In the genomic region with DNA sequence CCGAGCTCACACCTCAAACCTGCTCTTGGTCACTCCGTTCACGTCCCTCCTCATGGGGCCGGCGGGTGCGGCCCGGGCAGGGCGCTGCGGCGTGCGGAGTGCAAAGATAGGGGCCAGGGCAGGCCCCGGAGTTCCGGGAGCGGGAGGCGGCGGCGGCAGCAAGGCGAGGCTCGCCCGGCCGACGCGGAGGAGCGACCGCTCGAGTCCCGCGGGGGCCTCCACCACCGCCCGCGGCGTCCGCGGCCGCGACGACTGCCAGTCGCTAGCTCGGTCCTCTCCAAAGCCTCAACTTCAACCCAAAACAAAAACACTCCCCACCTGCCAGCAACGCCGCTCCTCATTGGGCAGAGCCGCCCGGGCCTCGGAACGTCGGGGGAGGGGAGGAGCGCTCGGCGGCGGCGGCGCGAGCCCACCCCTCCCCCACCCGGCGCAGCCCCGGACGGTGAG, we compare ENCODE assay signal across 7 mouse cellular contexts. TPM values are rescaled to one million over a fixed set of nuclear protein-coding genes. Genes with fewer than 3 reads are reported as not detected.
DNase-seq lines count a peak whose midpoint lies in the region; ATAC-seq and TF ChIP-seq lines count a peak whose summit lies in the region.

No protein-coding gene starts in this region.

- H3K36me3 ChIP-seq in embryonic facial prominence, embryonic 11.5 days (replicated peaks; ENCODE audit: control insufficient read depth, insufficient read depth, low read depth, low read length): no peaks in the 10 kb centered on the region
- H3K36me3 ChIP-seq in kidney, adult 2 months (ENCODE audit: control insufficient read depth, insufficient read depth, low read length): no peaks in the 10 kb centered on the region
- peaks cover 2% of the 10 kb centered on the region for H3K36me3 ChIP-seq in limb, embryonic 12.5 days
- H3K36me3 ChIP-seq in midbrain, embryonic 15.5 days (replicated peaks): no peaks in the 10 kb centered on the region; the same call in 1 of the 2 replicates
- H3K36me3 ChIP-seq in spleen, adult 2 months (ENCODE audit: control insufficient read depth, insufficient read depth, low read length): peaks cover 2% of the 10 kb centered on the region; the same call in 1 of the 2 replicates

- no peaks in the 10 kb centered on the region for H3K9me3 ChIP-seq in embryonic facial prominence, embryonic 11.5 days (replicated peaks; ENCODE audit: control insufficient read depth, low read length)
- no peaks in the 10 kb centered on the region for H3K9me3 ChIP-seq in limb, embryonic 12.5 days
- no peaks in the 10 kb centered on the region for H3K9me3 ChIP-seq in midbrain, embryonic 15.5 days

- no peak for TF ChIP-seq CTCF in kidney, adult 2 months (conservative IDR thresholded peaks at IDR 0.05; ENCODE audit: insufficient read depth, insufficient read length, low read depth, low read length)
- TF ChIP-seq CTCF in spleen, adult 2 months (IDR thresholded peaks at IDR 0.05; ENCODE audit: extremely low read depth, insufficient read depth, insufficient read length, insufficient replicate concordance): no peak

- H3K9ac ChIP-seq in embryonic facial prominence, embryonic 11.5 days (replicated peaks; ENCODE audit: low read length): peak overlapping the region; percentile 91
- peak overlapping the region; percentile 88 for H3K9ac ChIP-seq in limb, embryonic 12.5 days (replicated peaks)
- peak overlapping the region; percentile 98 for H3K9ac ChIP-seq in midbrain, embryonic 15.5 days

- under 1% methylated on average over 39 of the region's 57 CpGs for WGBS in embryonic facial prominence, embryonic 11.5 days
- WGBS in kidney, adult 2 months: under 1% methylated on average over 55 of the region's 57 CpGs
- 0% methylated on average over 51 of the region's 57 CpGs for WGBS in limb, embryonic 12.5 days
- WGBS in midbrain, embryonic 15.5 days: under 1% methylated on average over 51 of the region's 57 CpGs
- under 1% methylated on average over 57 of the region's 57 CpGs for WGBS in spleen, adult 2 months

- H3K4me2 ChIP-seq in embryonic facial prominence, embryonic 11.5 days (ENCODE audit: low read depth, low read length): peak overlapping the region; percentile 95
- H3K4me2 ChIP-seq in limb, embryonic 12.5 days: peak overlapping the region; percentile 92
- peak overlapping the region; percentile 88 for H3K4me2 ChIP-seq in midbrain, embryonic 15.5 days

- peak; percentile 87 for ATAC-seq in embryonic facial prominence, embryonic 11.5 days (replicated peaks; ENCODE audit: insufficient number of reproducible peaks, low FRiP score, low TSS enrichment, low read depth)
- ATAC-seq in limb, embryonic 12.5 days (ENCODE audit: insufficient number of reproducible peaks, insufficient read depth, low FRiP score, low TSS enrichment, low read depth): peak; percentile 83
- peak; percentile 94 for ATAC-seq in midbrain, embryonic 15.5 days (replicated peaks)

- peak; percentile 98 for DNase-seq in adrenal gland, postnatal 14 days
- DNase-seq in embryonic facial prominence, embryonic 11.5 days (ENCODE audit: low spot score): peak; percentile 96
- peak; percentile 95 to 96 for DNase-seq in heart, adult 18-20 months
- DNase-seq in kidney, adult 2 months: peak; percentile 96
- DNase-seq in spleen, adult 2 months (ENCODE audit: low read depth in 1 of 2, low spot score in 2 of 2): peak; percentile 74 to 91

- H3K27ac ChIP-seq in embryonic facial prominence, embryonic 11.5 days (replicated peaks; ENCODE audit: low read depth, low read length): peak overlapping the region; percentile 85
- peak overlapping the region; percentile 87 for H3K27ac ChIP-seq in kidney, adult 2 months (ENCODE audit: insufficient read depth, low read depth, low read length)
- H3K27ac ChIP-seq in limb, embryonic 12.5 days: peak overlapping the region; percentile 93
- peak overlapping the region; percentile 99 for H3K27ac ChIP-seq in midbrain, embryonic 15.5 days
- peak overlapping the region; percentile 90 for H3K27ac ChIP-seq in spleen, adult 2 months (ENCODE audit: insufficient read depth, low read length)

- H3K4me1 ChIP-seq in embryonic facial prominence, embryonic 11.5 days (ENCODE audit: control insufficient read depth, insufficient read depth, low read length): no peaks in the 10 kb centered on the region; the same call in 1 of the 2 replicates
- no peaks in the 10 kb centered on the region; the same call in 1 of the 2 replicates for H3K4me1 ChIP-seq in kidney, adult 2 months (ENCODE audit: control insufficient read depth, insufficient read depth, low read length)
- H3K4me1 ChIP-seq in limb, embryonic 12.5 days (replicated peaks): peaks cover 17% of the 10 kb centered on the region
- peaks cover 37% of the 10 kb centered on the region for H3K4me1 ChIP-seq in midbrain, embryonic 15.5 days
- peaks cover 2% of the 10 kb centered on the region; the same call in 1 of the 2 replicates for H3K4me1 ChIP-seq in spleen, adult 2 months (ENCODE audit: control insufficient read depth, insufficient read depth, insufficient read length)

- no peak for TF ChIP-seq POLR2A in kidney, adult 2 months (IDR thresholded peaks at IDR 0.05; ENCODE audit: low read depth, low read length)
- TF ChIP-seq POLR2A in spleen, adult 2 months (IDR thresholded peaks at IDR 0.05; ENCODE audit: low read depth, low read length): peak; percentile 46; the same call in 1 of the 2 replicates

- no peaks in the 10 kb centered on the region for H3K27me3 ChIP-seq in embryonic facial prominence, embryonic 11.5 days (ENCODE audit: control insufficient read depth, insufficient read depth, low read length)
- H3K27me3 ChIP-seq in kidney, adult 2 months (replicated peaks; ENCODE audit: control insufficient read depth, insufficient read depth, low read length): no peaks in the 10 kb centered on the region
- H3K27me3 ChIP-seq in limb, embryonic 12.5 days: no peaks in the 10 kb centered on the region
- no peaks in the 10 kb centered on the region for H3K27me3 ChIP-seq in midbrain, embryonic 15.5 days (replicated peaks)
- H3K27me3 ChIP-seq in spleen, adult 2 months (ENCODE audit: control insufficient read depth, insufficient read depth, low read length): no peaks in the 10 kb centered on the region

- peak overlapping the region; percentile 92 for H3K4me3 ChIP-seq in embryonic facial prominence, embryonic 11.5 days (ENCODE audit: low read depth, low read length)
- H3K4me3 ChIP-seq in kidney, adult 2 months (ENCODE audit: insufficient read depth, low read depth, low read length): peak overlapping the region; percentile 73
- peak overlapping the region; percentile 88 for H3K4me3 ChIP-seq in limb, embryonic 12.5 days (replicated peaks)
- peak overlapping the region; percentile 98 for H3K4me3 ChIP-seq in midbrain, embryonic 15.5 days
- peak overlapping the region; percentile 93 for H3K4me3 ChIP-seq in spleen, adult 2 months (ENCODE audit: extremely low read depth, insufficient read depth, insufficient read length)

RNA-seq across cellular contexts. Expression of gene Fbxl20, which starts 0.9 kb away (rescaled TPM):
- 26.2 and 28.2 TPM in 2 replicates for total RNA-seq in adrenal gland, postnatal 14 days (2021)
- 23.9 and 24.1 TPM in 2 replicates for polyA plus RNA-seq in embryonic facial prominence, embryonic 11.5 days (2014; fragmentation: Nextera tagmentation; extraction: Ambion mirVana)
- 10 to 100 TPM; 19.1 to 22.2 TPM for total RNA-seq in heart, adult 18-20 months (2021)
- 15.3 and 17.4 TPM in 2 replicates for polyA plus RNA-seq in kidney, adult 2 months (2012; rRNA removed)
- polyA plus RNA-seq in limb, embryonic 12.5 days (2016; fragmentation: Nextera tagmentation; extraction: Ambion mirVana): 24.3 and 25.9 TPM in 2 replicates
- 32.8 and 33.2 TPM in 2 replicates for polyA plus RNA-seq in midbrain, embryonic 15.5 days (2015; fragmentation: Nextera tagmentation; extraction: Ambion mirVana)
- 15.4 and 17.6 TPM in 2 replicates for polyA plus RNA-seq in spleen, adult 2 months (2012; rRNA removed)

RNA-seq across cellular contexts. Expression of gene Med1, which starts 43.8 kb away (rescaled TPM):
- 52.3 and 58.3 TPM in 2 replicates for total RNA-seq in adrenal gland, postnatal 14 days (2021)
- polyA plus RNA-seq in embryonic facial prominence, embryonic 11.5 days (2014; fragmentation: Nextera tagmentation; extraction: Ambion mirVana): 85.2 and 85.8 TPM in 2 replicates
- 10 to 100 TPM; 37.3 to 39.0 TPM for total RNA-seq in heart, adult 18-20 months (2021)
- polyA plus RNA-seq in kidney, adult 2 months (2012; rRNA removed): 11.8 and 13.0 TPM in 2 replicates
- polyA plus RNA-seq in limb, embryonic 12.5 days (2016; fragmentation: Nextera tagmentation; extraction: Ambion mirVana): 75.3 and 80.1 TPM in 2 replicates
- polyA plus RNA-seq in midbrain, embryonic 15.5 days (2015; fragmentation: Nextera tagmentation; extraction: Ambion mirVana): 57.4 and 57.8 TPM in 2 replicates
- 8.8 and 9.2 TPM in 2 replicates for polyA plus RNA-seq in spleen, adult 2 months (2012; rRNA removed)

RNA-seq across cellular contexts. Expression of gene Cdk12, which starts 53.5 kb away (rescaled TPM):
- 46.2 and 46.6 TPM in 2 replicates for total RNA-seq in adrenal gland, postnatal 14 days (2021)
- polyA plus RNA-seq in embryonic facial prominence, embryonic 11.5 days (2014; fragmentation: Nextera tagmentation; extraction: Ambion mirVana): 12.2 and 13.4 TPM in 2 replicates
- total RNA-seq in heart, adult 18-20 months (2021): 10 to 100 TPM; 18.2 to 22.1 TPM
- 11.4 and 12.0 TPM in 2 replicates for polyA plus RNA-seq in kidney, adult 2 months (2012; rRNA removed)
- polyA plus RNA-seq in limb, embryonic 12.5 days (2016; fragmentation: Nextera tagmentation; extraction: Ambion mirVana): 15.1 and 17.0 TPM in 2 replicates
- polyA plus RNA-seq in midbrain, embryonic 15.5 days (2015; fragmentation: Nextera tagmentation; extraction: Ambion mirVana): 9.5 and 9.7 TPM in 2 replicates
- polyA plus RNA-seq in spleen, adult 2 months (2012; rRNA removed): 12.4 and 12.7 TPM in 2 replicates

Comparison
In these comparisons a context has a peak if more than half of its experiments do, and no peak if none do; other contexts are left out.
1. Peak in every context shown above with its lines: DNase-seq, ATAC-seq, H3K4me3 ChIP-seq and H3K27ac ChIP-seq.